Mouse (Mus musculus): ENCODE measurements around the gene Smoc2.

DNA sequence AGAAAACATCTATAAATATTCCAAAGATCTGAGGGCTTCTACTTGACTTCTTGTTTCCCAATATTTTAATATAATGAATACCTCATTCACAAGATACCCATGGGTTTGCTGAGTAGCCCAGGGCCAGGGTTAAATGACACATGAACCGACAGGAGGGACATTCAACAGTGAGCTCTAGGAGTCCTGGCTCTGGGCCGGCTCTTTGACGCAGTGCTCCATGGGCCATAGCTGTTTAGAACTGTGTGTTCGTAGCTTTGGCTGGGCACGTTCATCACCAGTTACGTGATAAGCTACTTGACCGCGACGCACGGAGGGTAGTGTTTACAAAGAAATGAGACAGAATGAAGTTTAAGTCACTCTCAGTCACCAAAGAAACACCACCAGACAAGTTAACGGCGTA is 101.2 kb downstream of the Smoc2 start:
- no peak for TF ChIP-seq CTCF (IDR thresholded peaks at IDR 0.05; ENCODE audit: control insufficient read depth, insufficient read depth, insufficient replicate concordance, low read depth, low read length)
- no peak for TF ChIP-seq POLR2A (IDR thresholded peaks at IDR 0.05; ENCODE audit: control insufficient read depth, low read depth, low read length)

Measured in testis, adult 2 months (tissue).